Mouse (Mus musculus) layer of hippocampus, adult 9-10 months (tissue): ENCODE data around the gene Foxk1.

Experiments
- DNase-seq: peaks from one replicate; pipeline ENCODE4 v3.0.0; 2022; ENCODE audit warnings: low spot score

Gene Foxk1

DNA sequence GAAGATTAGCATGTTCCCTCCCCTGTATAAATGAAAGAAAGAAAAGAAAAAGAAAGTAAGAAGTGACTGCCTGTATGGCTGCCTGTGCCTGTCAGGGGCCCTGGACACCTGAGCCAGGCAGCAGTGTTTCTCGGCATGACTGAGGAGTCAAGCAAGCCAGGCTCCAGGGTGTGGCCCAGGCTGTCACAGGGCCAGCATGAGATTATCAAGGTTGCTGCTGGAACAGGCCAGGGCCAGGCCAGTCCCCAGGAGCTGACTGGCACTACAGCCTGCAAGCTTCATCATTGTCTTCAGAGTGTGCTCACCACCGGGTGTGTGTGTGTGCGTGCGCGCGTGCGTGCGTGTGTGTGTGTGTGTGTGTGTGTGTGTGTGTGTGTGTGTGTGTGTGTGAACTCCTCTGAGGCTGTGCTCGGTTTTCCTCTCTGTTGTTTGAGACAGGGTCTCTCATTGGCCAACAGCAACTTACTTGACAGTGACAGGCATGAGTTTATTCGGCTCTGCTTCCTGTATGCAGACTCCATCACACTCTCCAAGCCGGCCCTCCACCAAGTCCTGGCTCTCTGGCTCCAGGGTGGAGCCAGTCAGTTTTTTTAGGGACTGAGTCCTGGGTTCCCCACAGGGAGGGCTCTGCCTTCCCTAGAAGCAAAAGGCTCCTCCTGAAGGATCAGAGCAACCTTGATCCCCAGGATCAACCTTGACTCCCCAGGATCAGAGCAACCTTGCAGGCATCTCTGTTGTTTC, 43.7 kb downstream of the Foxk1 start:
- no peak for DNase-seq

- no peak for DNase-seq
These were observed 44.4 kb downstream of the Foxk1 start for GRCm38 (mm10) chr5:142445709-142446108.

DNA sequence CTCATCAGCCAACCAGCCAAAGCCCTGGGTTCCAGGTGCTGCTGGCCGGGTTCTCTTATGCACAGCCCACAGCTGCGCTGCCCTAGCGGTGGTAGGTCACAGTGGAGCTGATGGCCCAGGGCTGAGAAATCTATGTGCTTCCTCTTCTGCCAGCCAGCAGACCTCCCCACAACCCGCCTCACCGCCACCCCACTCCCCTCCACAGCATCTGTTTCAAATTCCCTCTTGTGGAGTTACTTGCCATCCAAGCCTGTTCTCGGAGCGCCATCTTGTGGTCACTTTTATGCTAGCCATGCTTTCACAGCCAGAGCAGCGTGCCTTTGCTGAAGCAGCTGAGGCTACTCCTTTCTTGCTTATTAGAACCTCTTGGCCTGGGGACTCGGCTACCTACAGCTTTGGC, 46.8 kb downstream of the Foxk1 start:
- peak; percentile 91 for DNase-seq

GRCm38 (mm10) chr5:142448623-142449022, 47.3 kb downstream of the Foxk1 start:
- no peak for DNase-seq

GRCm38 (mm10) chr5:142450846-142451245, 49.5 kb downstream of the Foxk1 start:
- no peak for DNase-seq

DNA sequence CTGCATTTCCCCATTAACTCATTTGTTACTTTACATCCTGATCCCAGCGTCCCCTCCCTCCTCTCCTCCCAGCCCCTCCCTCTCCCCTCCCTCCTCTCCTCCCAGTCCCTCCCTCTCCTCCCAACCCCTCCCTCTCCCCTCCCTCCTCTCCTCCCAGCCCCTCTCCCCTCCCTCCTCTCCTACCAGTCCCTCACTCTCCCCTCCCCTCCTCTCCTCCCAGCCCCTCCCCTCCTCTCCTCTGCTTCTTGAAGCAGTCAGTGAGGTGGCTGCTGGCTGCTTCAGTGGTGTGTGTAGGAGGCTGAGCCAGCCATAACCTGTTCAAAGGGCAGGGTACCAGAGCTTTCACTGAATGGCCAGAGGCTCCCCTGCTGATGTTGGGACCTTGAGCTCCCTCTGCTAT, 50.5 kb downstream of the Foxk1 start:
- no peak for DNase-seq

DNA sequence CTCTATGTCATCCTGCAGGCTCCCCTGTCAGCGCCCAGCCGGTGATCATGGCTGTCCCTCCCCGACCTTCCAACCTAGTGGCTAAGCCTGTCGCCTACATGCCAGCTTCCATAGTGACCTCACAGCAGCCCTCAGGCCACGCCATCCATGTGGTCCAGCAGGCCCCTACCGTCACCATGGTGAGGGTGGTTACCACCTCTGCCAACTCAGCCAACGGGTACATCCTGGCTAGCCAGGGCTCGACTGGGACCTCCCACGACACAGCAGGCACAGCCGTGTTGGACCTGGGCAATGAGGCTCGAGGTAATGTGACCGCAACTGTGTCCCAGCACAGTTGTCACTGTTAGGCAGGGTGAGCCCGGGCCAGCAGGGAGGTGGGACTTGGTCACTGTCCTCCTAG, 52.4 kb downstream of the Foxk1 start:
- no peak for DNase-seq

GRCm38 (mm10) chr5:142456318-142456717, 55.0 kb downstream of the Foxk1 start:
- DNase-seq = no peak

DNA sequence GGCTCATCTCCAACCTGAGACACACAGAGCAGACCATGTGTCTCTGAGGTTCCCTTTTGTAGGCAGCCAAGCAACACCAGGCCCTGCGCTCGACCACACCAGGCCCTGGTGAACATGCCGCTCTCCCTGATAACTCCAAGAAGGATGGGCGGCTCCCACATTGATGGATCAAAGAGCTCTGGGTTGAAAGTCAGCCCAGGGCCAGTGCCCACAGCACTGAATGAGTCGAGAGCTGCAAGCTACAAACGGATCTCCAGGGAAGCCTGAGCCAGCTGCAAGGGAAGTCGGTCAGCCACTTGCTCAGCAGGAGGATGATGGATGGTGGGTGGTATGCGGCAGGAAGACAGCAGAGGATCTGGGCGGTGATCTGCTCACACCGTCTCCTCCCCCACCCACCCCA, 56.0 kb downstream of the Foxk1 start:
- no peak for DNase-seq

DNA sequence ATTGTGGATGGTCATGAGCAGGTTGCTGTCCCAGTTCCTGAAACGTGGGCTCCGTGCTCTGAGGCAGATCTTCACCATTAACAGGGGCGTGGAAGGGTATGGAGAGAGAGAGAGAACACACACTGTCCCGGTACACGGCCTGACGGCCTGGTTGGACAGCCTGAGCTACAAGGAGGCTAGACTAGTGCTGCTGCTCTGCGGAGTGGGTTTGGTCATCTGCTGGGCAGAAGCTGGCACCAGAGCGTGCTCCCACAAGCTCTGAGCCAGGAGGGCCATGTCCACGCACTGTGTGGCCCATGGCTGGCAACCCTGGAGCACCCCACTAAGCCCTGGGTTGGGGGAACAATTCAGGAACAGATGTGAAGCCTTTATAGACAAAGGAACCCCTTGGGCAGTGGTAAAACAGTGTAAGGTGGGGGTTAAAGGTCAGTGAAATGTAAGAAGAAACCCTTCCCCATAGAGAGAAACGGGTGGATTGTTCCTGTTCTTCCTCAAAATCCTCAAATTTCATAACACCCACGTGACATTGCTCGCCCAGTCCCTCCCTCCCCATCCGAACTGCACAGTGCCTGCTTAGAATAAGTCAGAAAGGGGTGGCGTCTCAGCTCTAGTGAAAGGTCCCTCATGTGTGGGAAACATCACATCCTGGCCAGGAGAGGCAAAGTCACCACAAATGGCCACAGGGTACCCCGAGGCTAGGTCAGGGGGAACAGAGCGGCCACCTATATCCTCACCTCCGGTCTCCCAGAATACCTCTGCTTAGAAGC, 57.7 kb downstream of the Foxk1 start:
- DNase-seq = no peak

DNA sequence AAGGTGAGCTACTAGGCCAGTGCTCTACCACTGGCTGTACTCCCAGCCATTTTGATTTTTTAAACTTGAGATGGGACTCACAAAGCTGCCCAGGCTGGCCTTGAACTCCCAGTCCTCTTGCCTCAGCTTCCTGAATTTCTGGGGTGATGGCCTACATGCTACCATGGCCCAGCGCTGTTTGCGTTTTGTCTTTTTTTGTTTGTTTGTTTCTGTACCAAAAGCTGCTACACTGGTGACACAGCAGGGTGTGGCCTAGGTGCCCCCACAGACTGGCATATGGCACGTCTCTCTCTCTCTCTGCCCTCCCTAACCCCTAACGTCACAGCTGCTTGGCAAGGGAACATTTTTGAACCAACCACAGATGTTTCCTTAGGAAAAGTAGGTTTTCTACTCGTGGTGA, 58.5 kb downstream of the Foxk1 start:
- DNase-seq = no peak

- no peak for DNase-seq
These were observed 60.8 kb downstream of the Foxk1 start for GRCm38 (mm10) chr5:142461942-142462640.

GRCm38 (mm10) chr5:142462641-142462948, 61.3 kb downstream of the Foxk1 start:
- DNase-seq = no peak

DNA sequence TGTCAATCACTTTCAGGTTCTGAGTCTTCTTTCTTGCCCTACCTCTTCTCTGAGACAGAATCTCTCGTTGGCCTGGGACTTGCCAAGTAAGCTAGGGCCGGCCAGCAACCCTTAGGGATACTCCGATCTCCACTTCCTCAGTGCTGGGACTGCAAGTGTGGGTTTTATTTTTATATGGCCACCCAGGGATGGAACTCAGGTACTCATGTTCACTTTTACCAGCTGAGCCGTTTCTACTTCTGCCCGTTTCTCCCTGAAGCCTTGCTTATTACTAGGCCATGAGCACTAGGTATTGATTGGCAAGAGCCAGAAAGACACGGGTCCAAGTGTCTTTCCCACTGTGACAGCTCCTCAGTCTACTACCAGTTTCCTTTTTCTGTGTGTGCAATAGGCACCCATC, 61.7 kb downstream of the Foxk1 start:
- no peak for DNase-seq

- peak; percentile 62 for DNase-seq
These were observed 62.5 kb downstream of the Foxk1 start, which contains the start of gene Ap5z1 for GRCm38 (mm10) chr5:142463461-142464454. Ap5z1 (plus strand) TSS chr5:142463944.

- no peak for DNase-seq
These were observed 67.1 kb downstream of the Foxk1 start for GRCm38 (mm10) chr5:142468375-142468774.

DNA sequence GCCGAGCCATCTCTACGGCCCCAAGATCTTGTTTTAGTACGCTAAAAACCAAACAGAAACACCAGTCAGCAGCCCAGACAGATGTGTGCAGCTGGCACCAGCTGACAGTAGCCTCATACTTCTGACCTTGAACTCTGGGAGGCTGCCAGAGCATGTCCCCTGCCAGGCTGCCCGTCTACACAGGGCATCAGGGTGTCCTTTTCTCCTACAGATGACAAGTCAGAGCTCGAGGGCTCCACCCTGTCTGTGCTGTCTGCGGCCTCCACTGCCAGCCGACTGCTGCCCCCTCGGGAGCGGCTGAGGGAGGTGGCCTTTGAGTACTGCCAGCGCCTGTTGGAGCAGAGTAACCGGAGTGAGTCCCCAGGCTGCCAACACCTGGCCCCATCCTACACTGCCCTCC, 68.5 kb downstream of the Foxk1 start:
- no peak for DNase-seq

DNA sequence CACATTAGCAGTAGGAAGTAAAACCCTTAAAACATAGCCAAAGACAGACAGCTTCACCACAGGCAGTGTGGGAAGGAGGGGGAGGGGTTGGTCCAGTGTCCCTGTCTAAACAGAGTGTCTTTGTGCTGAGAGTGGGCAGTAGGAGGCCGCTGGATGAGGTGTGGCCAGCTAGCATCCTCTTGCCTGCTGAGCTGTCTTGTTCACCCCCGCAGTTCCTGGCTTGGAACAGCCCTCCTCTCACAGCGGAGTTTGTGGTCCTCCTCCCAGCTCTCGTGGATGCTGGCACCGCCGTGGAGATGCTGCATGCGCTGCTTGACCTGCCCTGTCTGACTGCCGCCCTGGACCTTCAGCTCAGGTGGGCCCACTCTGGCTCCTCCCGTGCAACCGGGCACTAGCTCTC, 72.4 kb downstream of the Foxk1 start:
- no peak for DNase-seq

GRCm38 (mm10) chr5:142475669-142476068, 74.4 kb downstream of the Foxk1 start:
- no peak for DNase-seq

DNA sequence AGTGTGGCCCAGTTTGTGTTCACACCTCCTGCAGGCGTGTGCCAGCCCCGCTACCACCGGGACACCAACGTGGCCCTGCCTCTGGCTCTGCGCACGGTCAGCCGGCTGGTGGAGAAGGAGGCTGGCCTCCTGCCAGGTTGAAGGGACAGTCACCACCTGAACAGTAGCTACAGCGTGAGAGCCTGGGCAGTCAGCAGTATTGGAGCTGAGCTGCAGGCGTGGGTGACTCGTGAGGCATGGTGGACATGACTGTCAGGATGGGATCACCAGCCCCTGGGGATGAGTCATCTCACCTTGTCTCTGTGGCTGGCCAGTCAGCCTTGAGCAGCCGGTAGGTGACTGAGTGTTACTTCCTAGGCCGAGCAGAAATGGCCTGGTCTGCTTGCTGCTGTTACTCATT, 76.0 kb downstream of the Foxk1 start:
- DNase-seq = no peak

DNA sequence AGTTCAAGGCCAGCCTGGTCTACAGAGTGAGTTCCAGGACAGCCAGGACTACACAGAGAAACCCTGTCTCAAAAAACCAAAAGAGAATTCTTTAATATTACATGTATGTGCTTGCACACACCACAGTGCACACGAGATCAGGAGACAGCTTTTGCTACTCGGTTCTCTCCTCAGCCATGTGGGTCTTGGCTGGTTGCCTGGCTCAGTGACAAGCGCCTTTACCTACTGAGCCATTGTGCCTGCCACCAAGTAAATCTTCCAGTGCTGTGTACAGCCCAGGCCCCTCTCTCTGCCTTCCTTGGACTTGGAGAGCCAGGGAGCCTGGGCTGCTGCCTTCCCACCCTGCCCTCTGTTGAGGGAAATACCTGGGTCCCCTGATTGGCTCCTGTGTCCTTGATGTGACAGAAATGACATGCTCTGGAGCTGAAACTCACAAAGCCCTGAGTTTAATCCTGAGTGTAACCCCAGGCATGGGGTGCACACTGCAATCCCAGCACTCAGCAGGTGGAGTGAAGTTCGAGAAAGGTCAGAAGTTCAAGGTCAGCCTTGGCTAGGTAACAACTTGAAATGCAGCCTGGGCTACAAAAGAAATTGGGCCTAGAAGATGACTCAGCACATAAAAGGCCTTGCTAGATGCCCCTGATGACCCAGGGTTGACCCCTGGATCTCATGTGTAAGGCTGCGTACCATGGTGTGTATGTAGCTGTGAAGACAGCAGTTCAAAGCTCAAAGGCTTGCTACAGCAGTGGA, 76.7 kb downstream of the Foxk1 start:
- DNase-seq = no peak
